Mouse (Mus musculus) lung, postnatal 0 days (tissue): ENCODE results near the gene Spata2l. TPM values are rescaled to one million over a fixed set of nuclear protein-coding genes. Genes with fewer than 3 reads are reported as not detected.
"Not testable (repeated sequence)": the region's sequence is repeated elsewhere in the genome, so short reads cannot be mapped to it uniquely, and the experiment has no call there.

Experiments
- ATAC-seq: fragments of 200-750 bp; cut with Nextera tagmentation; 2 replicates; pipeline ENCODE4 v1.8.0; 2017; ENCODE audit warnings: moderate library complexity
- DNase-seq: peaks from one replicate; pipeline ENCODE4 v3.0.0-alpha.2; 2016; ENCODE audit warnings: low spot score
- H3K27ac ChIP-seq: fragments of 300-500 bp; sonication (generic); 2 replicates; pipeline ENCODE4 v1.5.1; 2014; ENCODE audit warnings: antibody characterized with exemption, mild to moderate bottlenecking, low read length, mixed read lengths
- H3K27me3 ChIP-seq: fragments of 300-500 bp; sonication (generic); replicated peaks from 2 replicates; pipeline ENCODE4 v1.6.1; 2014; ENCODE audit warnings: low read length, mixed read lengths; ENCODE audit not compliant: insufficient read depth
- H3K36me3 ChIP-seq: fragments of 300-500 bp; sonication (generic); 2 replicates; pipeline ENCODE4 v1.6.1; 2014; ENCODE audit warnings: low read length, mixed read lengths; ENCODE audit not compliant: insufficient read depth
- H3K4me1 ChIP-seq: fragments of 300-500 bp; sonication (generic); 2 replicates; pipeline ENCODE4 v1.6.1; 2014; ENCODE audit warnings: antibody characterized with exemption, low read depth, low read length, mixed read lengths; ENCODE audit not compliant: insufficient read depth
- H3K4me2 ChIP-seq: fragments of 300-500 bp; sonication (generic); replicated peaks from 2 replicates; pipeline ENCODE4 v1.6.1; 2014; ENCODE audit warnings: low read depth, mild to moderate bottlenecking, low read length, moderate library complexity, mixed read lengths
- H3K4me3 ChIP-seq: fragments of 300-500 bp; sonication (generic); 2 replicates; pipeline ENCODE4 v1.5.1; 2014; ENCODE audit warnings: low read depth, low read length
- H3K9ac ChIP-seq: fragments of 300-500 bp; sonication (generic); replicated peaks from 2 replicates; pipeline ENCODE4 v1.6.1; 2014; ENCODE audit warnings: low read depth, mild to moderate bottlenecking
- H3K9me3 ChIP-seq: fragments of 300-500 bp; sonication (generic); 2 replicates; pipeline ENCODE4 v1.6.1; 2016; ENCODE audit warnings: low read length, mixed read lengths
- CTCF ChIP-seq: IDR thresholded peaks from 2 replicates; pipeline ENCODE4 v1.5.1; 2016; ENCODE audit warnings: antibody characterized with exemption, mild to moderate bottlenecking
- EP300 ChIP-seq: IDR thresholded peaks from 2 replicates; pipeline ENCODE4 v1.6.1; 2016; ENCODE audit warnings: antibody characterized with exemption, mild to moderate bottlenecking, control low read depth
- WGBS: fragments of 180-500 bp; shearing (Covaris S2); extraction: QIAGEN DNeasy Blood & Tissue Kit; methylation state at CpG from one replicate; pipeline ENCODE4 v1.1.7; 2014; 5-methylcytosine and 5-hydroxymethylcytosine counted together
- polyA plus RNA-seq: library from polyadenylated mRNA; unstranded; fragments of >200 nt; fragmentation: Nextera tagmentation; extraction: Ambion mirVana; gene quantifications from 2 replicates; pipeline ENCODE4 v1.2.1, GENCODE M21; 2015

The Spata2l gene
- polyA plus RNA-seq, 1 experiment from 2014 or later: 4.8 TPM

GRCm38 (mm10) chr8:123278445-123278844, 42.4 kb upstream of the Spata2l start:
- 65% methylated on average over 7 of the region's 7 CpGs for WGBS
- Histone ChIP-seq H3K4me2 (no peak overlapping the region), H3K4me1 (no peaks in the 10 kb centered on the region), H3K9ac (no peak overlapping the region), H3K36me3 (no peaks in the 10 kb centered on the region), H3K4me3 (no peak overlapping the region), H3K27me3 (no peaks in the 10 kb centered on the region), H3K9me3 (no peaks in the 10 kb centered on the region), H3K27ac (no peak overlapping the region)
- ATAC-seq: no peak
- TF ChIP-seq EP300: no peak
- TF ChIP-seq CTCF: no peak
- no peak for DNase-seq

GRCm38 (mm10) chr8:123275096-123275495, 39.1 kb upstream of the Spata2l start:
- WGBS: 93% methylated on average over 12 of the region's 12 CpGs
- no peak overlapping the region for H3K4me2 ChIP-seq

DNA sequence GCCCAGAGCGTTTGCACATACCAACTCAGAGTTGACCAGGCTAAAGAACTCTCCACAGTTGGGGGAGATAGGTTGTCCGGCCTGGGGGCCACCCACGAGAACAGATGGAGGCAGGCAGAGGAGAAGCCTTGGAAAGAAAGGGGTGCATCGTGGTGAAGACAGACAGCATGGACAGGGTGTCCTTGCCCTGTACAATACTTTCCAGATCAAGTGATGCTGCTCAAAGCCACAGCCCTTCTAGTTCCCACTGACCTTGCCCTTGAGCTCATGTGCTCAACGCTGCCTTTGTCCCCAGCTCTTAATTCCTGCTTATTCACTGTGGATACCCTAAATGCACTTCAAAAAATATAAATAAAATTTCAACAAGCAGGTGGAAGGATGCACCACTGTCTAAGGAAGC, 38.4 kb upstream of the Spata2l start:
- ATAC-seq (no peak), DNase-seq (no peak)
- Histone ChIP-seq H3K9me3 (no peaks in the 10 kb centered on the region), H3K4me3 (no peak overlapping the region), H3K27me3 (no peaks in the 10 kb centered on the region), H3K36me3 (peaks cover 6% of the 10 kb centered on the region; the same call in 1 of the 2 replicates), H3K27ac (no peak overlapping the region), H3K9ac (no peak overlapping the region), H3K4me1 (no peaks in the 10 kb centered on the region), H3K4me2 (no peak overlapping the region)
- whole genome bisulfite sequencing: 85% methylated on average over 5 of the region's 5 CpGs
- no peak for TF ChIP-seq CTCF
- TF ChIP-seq EP300: no peak

More at GRCm38 (mm10) chr8:123275096-123275495, 39.1 kb upstream of the Spata2l start:
- DNase-seq: no peak
- Histone ChIP-seq H3K27ac (no peak overlapping the region), H3K4me3 (no peak overlapping the region), H3K9me3 (no peaks in the 10 kb centered on the region), H3K36me3 (peaks cover 2% of the 10 kb centered on the region; the same call in 1 of the 2 replicates), H3K9ac (no peak overlapping the region), H3K27me3 (no peaks in the 10 kb centered on the region), H3K4me1 (no peaks in the 10 kb centered on the region)
- ATAC-seq: no peak
- TF ChIP-seq EP300 (no peak), CTCF (no peak)

GRCm38 (mm10) chr8:123271901-123272300, 35.9 kb upstream of the Spata2l start:
- H3K27ac ChIP-seq: no peak overlapping the region
- peaks cover 15% of the 10 kb centered on the region for H3K36me3 ChIP-seq
- H3K27me3 ChIP-seq: no peaks in the 10 kb centered on the region
- DNase-seq (no peak), ATAC-seq (no peak)
- no peak overlapping the region for H3K4me2 ChIP-seq
- WGBS: 49% methylated on average over 4 of the region's 4 CpGs
- H3K4me3 ChIP-seq: no peak overlapping the region
- no peak for TF ChIP-seq CTCF
- TF ChIP-seq EP300: no peak
- no peak overlapping the region for H3K9ac ChIP-seq
- no peaks in the 10 kb centered on the region for H3K9me3 ChIP-seq
- no peaks in the 10 kb centered on the region for H3K4me1 ChIP-seq

DNA sequence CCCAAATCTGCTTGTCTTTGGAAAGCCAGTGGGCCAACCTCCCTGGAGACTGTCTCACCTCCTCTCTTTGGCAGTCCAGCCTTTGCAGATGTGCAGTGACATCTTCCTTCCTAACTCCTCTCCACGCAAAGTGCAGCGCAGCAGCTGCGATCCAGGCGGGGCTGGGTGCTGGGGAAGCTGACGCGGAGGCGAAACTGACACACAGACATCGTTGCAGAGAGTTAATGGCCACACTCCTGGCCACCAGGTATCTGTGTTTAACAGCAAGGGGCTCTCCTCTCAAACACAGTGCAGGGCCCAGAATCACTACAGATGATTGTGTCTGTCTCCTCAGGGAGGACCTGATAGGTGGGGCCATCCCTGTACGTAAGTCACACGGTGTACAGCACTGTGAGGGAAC, 35.1 kb upstream of the Spata2l start:
- WGBS: 88% methylated on average over 10 of the region's 10 CpGs
- no peak overlapping the region for H3K9ac ChIP-seq
- peaks cover 21% of the 10 kb centered on the region for H3K36me3 ChIP-seq
- TF ChIP-seq CTCF (no peak), EP300 (no peak)
- no peak overlapping the region for H3K4me3 ChIP-seq
- H3K27ac ChIP-seq: no peak overlapping the region
- no peaks in the 10 kb centered on the region for H3K27me3 ChIP-seq
- ATAC-seq (no peak), DNase-seq (no peak)
- H3K4me1 ChIP-seq: no peaks in the 10 kb centered on the region
- H3K9me3 ChIP-seq: no peaks in the 10 kb centered on the region
- H3K4me2 ChIP-seq: no peak overlapping the region

- Histone ChIP-seq H3K4me3 (no peak overlapping the region), H3K27ac (no peak overlapping the region), H3K9ac (no peak overlapping the region), H3K4me1 (no peaks in the 10 kb centered on the region), H3K27me3 (no peaks in the 10 kb centered on the region), H3K9me3 (no peaks in the 10 kb centered on the region), H3K36me3 (peaks cover 21% of the 10 kb centered on the region), H3K4me2 (no peak overlapping the region)
- 72% methylated on average over 14 of the region's 14 CpGs for WGBS
- no peak for ATAC-seq
- DNase-seq: no peak
- TF ChIP-seq CTCF: no peak
- TF ChIP-seq EP300: no peak
Observed at GRCm38 (mm10) chr8:123267926-123268656, 32.1 kb upstream of the Spata2l start.

GRCm38 (mm10) chr8:123257593-123257992, 21.6 kb upstream of the Spata2l start:
- H3K27me3 ChIP-seq, DNase-seq, H3K4me2 ChIP-seq, H3K4me1 ChIP-seq, H3K4me3 ChIP-seq, H3K9ac ChIP-seq, H3K27ac ChIP-seq, ATAC-seq, H3K9me3 ChIP-seq: not testable (repeated sequence)
- WGBS: 87% methylated on average over 7 of the region's 8 CpGs
- H3K36me3 ChIP-seq: peaks cover 38% of the 10 kb centered on the region; the same call in 1 of the 2 replicates
